Mouse (Mus musculus) thymus, adult 2 months (tissue): ENCODE data around the gene Pnp2.
"Not testable (repeated sequence)": the region's sequence is repeated elsewhere in the genome, so short reads cannot be mapped to it uniquely, and the experiment has no call there.

ENCODE experiments used
- CTCF ChIP-seq: fragments of 200-500 bp; IDR thresholded peaks from 2 replicates; pipeline ENCODE4 v1.5.1; 2012; ENCODE audit warnings: mild to moderate bottlenecking, control low read depth, low read length, moderate library complexity, borderline replicate concordance; ENCODE audit not compliant: control insufficient read depth, poor library complexity, insufficient read depth; ENCODE audit errors: extremely low read depth
- POLR2A ChIP-seq: fragments of 200-500 bp; IDR thresholded peaks from 2 replicates; pipeline ENCODE4 v1.6.1; 2012; ENCODE audit warnings: mild to moderate bottlenecking, low read length, control low read depth, moderate library complexity; ENCODE audit not compliant: control insufficient read depth, poor library complexity, insufficient read depth; ENCODE audit errors: extremely low read depth

DNA sequence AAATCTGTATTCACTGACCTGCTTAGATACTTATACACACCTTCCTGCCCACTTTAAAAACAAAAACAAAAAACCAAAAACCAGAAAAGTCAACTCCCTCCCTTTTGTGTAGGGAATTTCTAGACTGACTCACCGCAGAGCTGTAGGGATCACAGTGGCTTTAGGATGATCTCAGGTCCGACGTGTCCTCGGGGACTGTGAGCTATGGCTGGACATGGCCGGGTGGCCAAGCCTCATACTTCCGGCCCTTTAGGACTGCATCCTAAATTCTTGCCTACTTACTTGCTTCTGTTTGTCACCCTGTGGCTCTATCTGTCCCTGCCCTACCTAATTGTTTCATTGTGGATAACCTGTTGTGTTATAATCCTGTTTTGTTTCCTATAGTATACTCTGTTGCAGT is 932 bp downstream of the Pnp2 start:
- TF ChIP-seq CTCF, POLR2A: not testable (repeated sequence)
